In the genomic region with DNA sequence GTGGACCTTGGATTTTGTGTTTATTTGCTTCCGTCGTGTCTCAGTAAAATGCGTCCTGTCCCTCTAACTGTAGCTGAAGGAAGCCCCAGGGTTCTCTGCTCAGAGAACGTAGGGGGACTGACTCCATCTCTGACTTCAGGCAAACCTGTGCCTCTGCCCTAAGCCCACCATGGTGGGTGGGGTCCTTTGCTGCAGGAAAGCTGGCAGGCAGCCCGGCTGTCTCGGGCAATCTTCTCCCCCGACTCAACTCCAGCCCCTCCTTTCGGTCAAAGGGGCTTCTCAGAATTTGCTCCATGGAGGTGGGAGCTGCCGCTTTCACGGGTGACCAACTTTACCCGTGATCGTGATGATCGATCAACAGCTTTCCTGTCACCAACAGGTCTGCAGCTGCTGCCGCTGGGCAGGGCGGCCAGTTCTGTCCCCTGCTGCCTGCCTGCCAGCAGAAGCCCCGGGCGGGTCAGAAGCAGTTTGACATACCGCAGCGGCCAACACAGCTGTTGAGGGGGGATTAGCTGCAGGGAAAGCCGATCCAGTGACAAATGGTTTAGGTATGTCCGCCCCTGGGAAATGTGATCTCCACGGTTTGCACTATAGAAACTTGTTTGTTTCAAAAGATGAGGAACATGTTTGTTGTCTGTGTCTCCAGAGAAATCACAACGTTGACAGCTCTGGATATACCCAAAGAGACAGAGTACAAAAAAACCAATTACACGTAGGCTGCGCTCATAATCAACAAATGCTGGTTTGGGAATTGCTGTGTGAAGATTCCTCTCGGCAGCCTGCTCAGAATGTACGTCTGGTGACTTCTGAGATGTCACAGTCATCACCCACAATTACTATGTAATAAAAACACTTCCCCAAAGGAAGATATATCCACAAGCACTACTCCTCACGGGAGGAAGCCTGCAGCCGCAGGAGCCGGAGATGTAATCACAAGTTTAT, we compare ENCODE assay signal across 8 mouse cellular contexts.
A peak's percentile ranks its signal among the peaks of the same experiment; 100 is the strongest.
DNase-seq lines count a peak whose midpoint lies in the region; ATAC-seq and TF ChIP-seq lines count a peak whose summit lies in the region.

No protein-coding gene starts in this region.

- H3K9ac ChIP-seq in lung, postnatal 0 days (replicated peaks; ENCODE audit: low read depth): peak overlapping the region; percentile 27
- H3K9ac ChIP-seq in forebrain, postnatal 0 days: peak overlapping the region; percentile 39
- H3K9ac ChIP-seq in intestine, embryonic 16.5 days (ENCODE audit: low read depth, low read length): peak overlapping the region; percentile 64
- peak overlapping the region; percentile 37; the same call in 1 of the 2 replicates for H3K9ac ChIP-seq in midbrain, embryonic 12.5 days (replicated peaks)

- no peaks in the 10 kb centered on the region for H3K9me3 ChIP-seq in lung, postnatal 0 days (ENCODE audit: low read length)
- no peaks in the 10 kb centered on the region for H3K9me3 ChIP-seq in forebrain, postnatal 0 days (ENCODE audit: low read length)
- no peaks in the 10 kb centered on the region for H3K9me3 ChIP-seq in intestine, embryonic 16.5 days (ENCODE audit: control insufficient read depth, low read length)
- H3K9me3 ChIP-seq in midbrain, embryonic 12.5 days: no peaks in the 10 kb centered on the region

- peak overlapping the region; percentile 73 for H3K27ac ChIP-seq in lung, postnatal 0 days (ENCODE audit: low read length)
- H3K27ac ChIP-seq in forebrain, postnatal 0 days (ENCODE audit: low read depth, low read length): no peak overlapping the region
- peak overlapping the region; percentile 37 for H3K27ac ChIP-seq in intestine, embryonic 16.5 days (ENCODE audit: low read length)
- peak overlapping the region; percentile 74 for H3K27ac ChIP-seq in midbrain, embryonic 12.5 days (replicated peaks)
- H3K27ac ChIP-seq in left cerebral cortex, adult 2 months: no peak overlapping the region

- no peaks in the 10 kb centered on the region for H3K27me3 ChIP-seq in lung, postnatal 0 days (replicated peaks; ENCODE audit: insufficient read depth, low read length)
- H3K27me3 ChIP-seq in forebrain, postnatal 0 days (ENCODE audit: insufficient read depth, low read length): no peaks in the 10 kb centered on the region
- no peaks in the 10 kb centered on the region for H3K27me3 ChIP-seq in intestine, embryonic 16.5 days (replicated peaks; ENCODE audit: control insufficient read depth, insufficient read depth, low read length)
- no peaks in the 10 kb centered on the region for H3K27me3 ChIP-seq in midbrain, embryonic 12.5 days

- WGBS in lung, postnatal 0 days: 8% methylated on average over 30 of the region's 30 CpGs
- WGBS in forebrain, postnatal 0 days: 19% methylated on average over 30 of the region's 30 CpGs
- 8% methylated on average over 30 of the region's 30 CpGs for WGBS in intestine, embryonic 16.5 days
- 10% methylated on average over 30 of the region's 30 CpGs for WGBS in midbrain, embryonic 12.5 days

- H3K4me1 ChIP-seq in lung, postnatal 0 days (ENCODE audit: insufficient read depth, low read depth, low read length): peaks cover 3% of the 10 kb centered on the region; the same call in 1 of the 2 replicates
- H3K4me1 ChIP-seq in forebrain, postnatal 0 days (ENCODE audit: insufficient read depth): peaks cover 5% of the 10 kb centered on the region; the same call in 1 of the 2 replicates
- H3K4me1 ChIP-seq in intestine, embryonic 16.5 days (ENCODE audit: control insufficient read depth, insufficient read depth, low read length): peaks cover 25% of the 10 kb centered on the region
- H3K4me1 ChIP-seq in midbrain, embryonic 12.5 days: peaks cover 27% of the 10 kb centered on the region

- H3K4me2 ChIP-seq in lung, postnatal 0 days (replicated peaks; ENCODE audit: low read depth, low read length): peak overlapping the region; percentile 60
- H3K4me2 ChIP-seq in forebrain, postnatal 0 days (ENCODE audit: low read depth): peak overlapping the region; percentile 45
- peak overlapping the region; percentile 62 for H3K4me2 ChIP-seq in intestine, embryonic 16.5 days (ENCODE audit: low read depth, low read length)
- H3K4me2 ChIP-seq in midbrain, embryonic 12.5 days (replicated peaks): peak overlapping the region; percentile 62

- TF ChIP-seq CTCF in lung, postnatal 0 days (IDR thresholded peaks at IDR 0.05): peak; percentile 6; the same call in 1 of the 2 replicates
- no peak for TF ChIP-seq CTCF in forebrain, postnatal 0 days (IDR thresholded peaks at IDR 0.05; ENCODE audit: low read depth)
- TF ChIP-seq CTCF in left cerebral cortex, adult 2 months (IDR thresholded peaks at IDR 0.05): no peak

- no peak for TF ChIP-seq EP300 in lung, postnatal 0 days (IDR thresholded peaks at IDR 0.05)

- peak overlapping the region; percentile 14; the same call in 1 of the 2 replicates for H3K4me3 ChIP-seq in lung, postnatal 0 days (ENCODE audit: low read depth, low read length)
- H3K4me3 ChIP-seq in forebrain, postnatal 0 days (ENCODE audit: low read depth, low read length): peak overlapping the region; percentile 20
- H3K4me3 ChIP-seq in intestine, embryonic 16.5 days (ENCODE audit: low read length): peak overlapping the region; percentile 38
- peak overlapping the region; percentile 36 for H3K4me3 ChIP-seq in midbrain, embryonic 12.5 days
- no peak overlapping the region for H3K4me3 ChIP-seq in left cerebral cortex, adult 2 months

- ATAC-seq in lung, postnatal 0 days: peak; percentile 79
- ATAC-seq in forebrain, postnatal 0 days: no peak; the same call in 1 of the 2 replicates
- ATAC-seq in intestine, embryonic 16.5 days: peak; percentile 57
- peak; percentile 61 for ATAC-seq in midbrain, embryonic 12.5 days (ENCODE audit: low FRiP score, low read depth)

- intact Hi-C loops in left cerebral cortex, adult 2 months (cut with DNase I): no loop called here

- H3K36me3 ChIP-seq in lung, postnatal 0 days (ENCODE audit: insufficient read depth, low read length): no peaks in the 10 kb centered on the region
- no peaks in the 10 kb centered on the region for H3K36me3 ChIP-seq in forebrain, postnatal 0 days (ENCODE audit: insufficient read depth)
- H3K36me3 ChIP-seq in intestine, embryonic 16.5 days (ENCODE audit: control insufficient read depth, insufficient read depth, low read length): no peaks in the 10 kb centered on the region
- H3K36me3 ChIP-seq in midbrain, embryonic 12.5 days: no peaks in the 10 kb centered on the region

- peak; percentile 74 for DNase-seq in lung, postnatal 0 days (ENCODE audit: low spot score)
- no peak for DNase-seq in lung, adult 18-20 months
- no peak for DNase-seq in forebrain, postnatal 0 days
- DNase-seq in frontal cortex, postnatal 14 days (ENCODE audit: low spot score in 2 of 2): no peak
- no peak for DNase-seq in thymus, postnatal 4 days
- DNase-seq in left cerebral cortex, adult 2 months (ENCODE audit: extremely low spot score in 1 of 2, low spot score in 2 of 2): no peak

Comparison
In these comparisons a context has a peak if more than half of its experiments do, and no peak if none do; other contexts are left out.
1. H3K27ac ChIP-seq: peak in lung, postnatal 0 days (single experiment), intestine, embryonic 16.5 days (single experiment) and midbrain, embryonic 12.5 days (single experiment); none in forebrain, postnatal 0 days (single experiment) and left cerebral cortex, adult 2 months (single experiment).
2. Peak in every context shown above with its lines, with median percentiles within 50 percentile points of each other: H3K4me2 ChIP-seq and H3K9ac ChIP-seq.